ENCODE assay signal across 8 mouse cellular contexts in the genomic region with DNA sequence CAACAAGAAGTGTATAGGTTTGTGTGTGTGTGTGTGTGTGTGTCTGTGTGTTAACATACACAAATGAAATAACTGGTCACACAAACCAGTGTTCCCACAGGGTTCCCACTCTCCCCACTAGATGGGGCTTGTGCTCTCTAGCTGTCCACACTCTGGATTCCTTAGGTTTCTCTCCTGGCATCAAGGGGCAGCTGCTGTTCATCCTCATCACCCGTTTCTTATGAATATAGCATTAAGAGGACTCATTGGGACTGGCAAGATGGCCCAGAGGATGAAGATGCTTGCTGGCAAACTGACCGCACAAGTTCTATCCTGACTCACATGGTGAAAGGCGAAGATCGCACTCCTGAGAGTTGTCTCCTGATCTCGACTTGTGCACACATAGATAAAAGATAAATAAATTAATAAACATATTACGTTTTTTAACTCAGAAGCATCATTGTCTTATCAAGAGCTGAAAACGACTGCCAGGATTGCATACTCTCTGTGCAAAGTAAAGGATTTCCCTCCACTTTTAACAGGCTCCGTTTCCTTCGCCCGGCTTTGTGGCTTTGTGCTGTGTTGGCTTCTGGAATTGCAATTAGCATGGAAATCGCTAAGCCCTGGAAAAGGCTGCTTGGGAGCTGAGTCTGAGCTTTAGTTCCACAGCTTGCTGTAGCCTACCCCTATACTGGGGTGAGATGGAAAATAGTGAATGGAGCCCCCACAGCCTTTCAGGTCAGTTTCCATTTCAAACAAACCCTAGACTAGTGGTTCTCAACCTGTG.
DNase-seq lines count a peak whose midpoint lies in the region; ATAC-seq lines count a peak whose summit lies in the region.

No protein-coding gene starts in this region.

- 21% methylated on average over 11 of the region's 11 CpGs for WGBS in forebrain, embryonic 16.5 days

- peak overlapping the region; percentile 61 for H3K4me2 ChIP-seq in forebrain, embryonic 16.5 days (ENCODE audit: low read length)

- H3K9me3 ChIP-seq in forebrain, embryonic 16.5 days (ENCODE audit: control insufficient read depth, low read length), result no peaks in the 10 kb centered on the region

- no peak overlapping the region for H3K27ac ChIP-seq in forebrain, embryonic 16.5 days (ENCODE audit: low read length)

- peak; percentile 88 for ATAC-seq in forebrain, embryonic 16.5 days

- intact Hi-C loops in heart, postnatal 36 days (cut with DNase I), result loop anchor here (1.0 to 2.0 kb wide), 3 partner anchors 205 to 520 kb away; no protein-coding TSS in a partner anchor

- no peaks in the 10 kb centered on the region for H3K36me3 ChIP-seq in forebrain, embryonic 16.5 days (ENCODE audit: control insufficient read depth, insufficient read depth)

- H3K4me1 ChIP-seq in forebrain, embryonic 16.5 days (replicated peaks; ENCODE audit: control insufficient read depth, insufficient read depth, low read length), result peaks cover 7% of the 10 kb centered on the region

- H3K27me3 ChIP-seq in forebrain, embryonic 16.5 days (replicated peaks; ENCODE audit: control insufficient read depth, insufficient read depth, low read length), result no peaks in the 10 kb centered on the region

- H3K4me3 ChIP-seq in forebrain, embryonic 16.5 days (replicated peaks; ENCODE audit: low read length), result peak overlapping the region; percentile 36

- H3K9ac ChIP-seq in forebrain, embryonic 16.5 days (replicated peaks; ENCODE audit: low read depth, low read length), result peak overlapping the region; percentile 41

- DNase-seq in MN1 (ENCODE audit: low spot score), result peak; percentile 75
- peak; percentile 52 to 53 for DNase-seq in cerebellum, adult 18-20 months
- DNase-seq in heart, postnatal 36 days, result peak; percentile 48 to 60
- DNase-seq in layer of hippocampus, adult 9-10 months (ENCODE audit: low spot score), result peak; percentile 52
- DNase-seq in lung, postnatal 25 days (ENCODE audit: low spot score), result peak; percentile 14
- DNase-seq in right cerebral cortex, postnatal 36 days (ENCODE audit: low spot score in 2 of 2), result peak; percentile 41 to 45
- no peak for DNase-seq in spleen, postnatal 10 days (ENCODE audit: low spot score in 2 of 2)

Comparison
In these comparisons a context has a peak if more than half of its experiments do, and no peak if none do; other contexts are left out.
1. DNase-seq: peak in MN1 (single experiment), cerebellum, adult 18-20 months (2 of 2), heart, postnatal 36 days (2 of 2), layer of hippocampus, adult 9-10 months (single experiment), lung, postnatal 25 days (single experiment) and right cerebral cortex, postnatal 36 days (2 of 2); none in spleen, postnatal 10 days (0 of 2).